Mouse (Mus musculus): Measurements from ENCODE around the gene Psmg4. TPM values are rescaled to one million over a fixed set of nuclear protein-coding genes. Genes with fewer than 3 reads are reported as not detected.
A peak's percentile ranks its signal among the peaks of the same experiment; 100 is the strongest.

Psmg4 gene
- total and polyA plus RNA-seq, 2 experiments from 2014 or later, result 87.7 to 99.5 TPM

DNA sequence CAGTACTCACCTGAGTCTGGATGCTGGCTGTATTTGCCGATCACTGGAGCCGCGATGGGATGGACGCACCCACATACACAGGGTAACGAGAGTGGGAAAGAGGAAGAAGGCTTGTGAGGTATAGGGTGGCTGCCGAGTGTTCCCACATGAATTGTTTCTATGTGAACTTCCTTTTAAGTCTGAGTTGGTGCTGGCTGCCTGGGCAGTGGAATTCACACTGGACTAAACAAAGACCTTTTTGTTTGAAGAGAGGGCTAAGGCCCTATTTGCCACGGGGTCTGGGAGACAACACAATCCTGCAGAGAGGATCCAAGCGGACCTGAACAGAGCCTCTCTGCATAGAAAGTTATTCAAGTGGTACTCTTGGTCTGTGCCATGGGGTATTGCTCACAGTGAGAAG lies 30.6 kb downstream of the Psmg4 start:
- Histone ChIP-seq H3K9me3 (ENCODE audit: low read length) (no peaks in the 10 kb centered on the region), H3K27me3 (ENCODE audit: insufficient read depth, low read length) (no peaks in the 10 kb centered on the region), H3K4me1 (ENCODE audit: insufficient read depth, low read length) (no peaks in the 10 kb centered on the region), H3K36me3 (ENCODE audit: insufficient read depth, low read length) (peaks cover 37% of the 10 kb centered on the region), H3K4me3 (ENCODE audit: low read depth, low read length) (no peak overlapping the region), H3K4me2 (ENCODE audit: low read depth, low read length, poor library complexity, severe bottlenecking) (no peak overlapping the region), H3K27ac (ENCODE audit: low read depth, low read length) (no peak overlapping the region), H3K9ac (replicated peaks; ENCODE audit: low read length, poor library complexity, severe bottlenecking) (no peak overlapping the region)
- no peak for TF ChIP-seq CTCF (IDR thresholded peaks at IDR 0.05)
- ATAC-seq (ENCODE audit: low FRiP score) (no peak), DNase-seq (ENCODE audit: low spot score) (peak; percentile 21)
- 40% methylated on average over 8 of the region's 8 CpGs for WGBS

DNA sequence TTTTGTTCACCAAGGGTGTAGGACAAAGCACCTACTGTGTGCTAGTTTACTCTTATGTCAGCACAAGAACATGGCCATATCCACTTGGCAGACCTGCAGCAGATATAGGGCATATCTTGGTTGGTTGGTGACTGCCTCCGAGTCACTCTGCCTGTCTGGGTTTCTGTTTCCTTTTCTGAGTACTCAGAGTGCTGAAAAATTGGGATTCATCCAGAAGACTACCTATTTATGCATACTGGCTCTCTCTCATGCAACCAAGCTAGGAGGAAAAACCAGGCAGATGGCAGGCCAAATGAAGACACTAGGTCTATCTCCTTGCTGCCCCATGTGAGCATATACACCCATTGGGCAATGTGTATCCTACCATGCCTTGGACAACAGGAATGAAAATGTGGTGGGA lies 32.9 kb downstream of the Psmg4 start:
- Histone ChIP-seq H3K4me1 (ENCODE audit: insufficient read depth, low read length) (no peaks in the 10 kb centered on the region), H3K4me2 (ENCODE audit: low read depth, low read length, poor library complexity, severe bottlenecking) (no peak overlapping the region), H3K4me3 (ENCODE audit: low read depth, low read length) (no peak overlapping the region), H3K27me3 (ENCODE audit: insufficient read depth, low read length) (no peaks in the 10 kb centered on the region), H3K9me3 (ENCODE audit: low read length) (no peaks in the 10 kb centered on the region), H3K9ac (replicated peaks; ENCODE audit: low read length, poor library complexity, severe bottlenecking) (no peak overlapping the region), H3K36me3 (ENCODE audit: insufficient read depth, low read length) (peaks cover 37% of the 10 kb centered on the region), H3K27ac (ENCODE audit: low read depth, low read length) (no peak overlapping the region)
- TF ChIP-seq CTCF (IDR thresholded peaks at IDR 0.05), result no peak
- ATAC-seq (ENCODE audit: low FRiP score) (no peak), DNase-seq (ENCODE audit: low spot score) (no peak)
- WGBS, result 95% methylated on average over 1 of the region's 1 CpGs

GRCm38 (mm10) chr13:34205216-34205615 lies 42.5 kb downstream of the Psmg4 start:
- Histone ChIP-seq H3K27ac (ENCODE audit: low read depth, low read length) (no peak overlapping the region), H3K27me3 (ENCODE audit: insufficient read depth, low read length) (no peaks in the 10 kb centered on the region), H3K4me1 (ENCODE audit: insufficient read depth, low read length) (no peaks in the 10 kb centered on the region), H3K4me3 (ENCODE audit: low read depth, low read length) (no peak overlapping the region), H3K9me3 (ENCODE audit: low read length) (no peaks in the 10 kb centered on the region), H3K9ac (replicated peaks; ENCODE audit: low read length, poor library complexity, severe bottlenecking) (no peak overlapping the region), H3K4me2 (ENCODE audit: low read depth, low read length, poor library complexity, severe bottlenecking) (no peak overlapping the region), H3K36me3 (ENCODE audit: insufficient read depth, low read length) (peaks cover 3% of the 10 kb centered on the region; the same call in 1 of the 2 replicates)
- 85% methylated on average over 3 of the region's 3 CpGs for WGBS
- DNase-seq (ENCODE audit: low spot score) (no peak), ATAC-seq (ENCODE audit: low FRiP score) (no peak)
- TF ChIP-seq CTCF (IDR thresholded peaks at IDR 0.05), result no peak

- Histone ChIP-seq H3K4me3 (ENCODE audit: low read depth, low read length) (no peak overlapping the region), H3K4me2 (ENCODE audit: low read depth, low read length, poor library complexity, severe bottlenecking) (no peak overlapping the region), H3K9me3 (ENCODE audit: low read length) (no peaks in the 10 kb centered on the region), H3K4me1 (ENCODE audit: insufficient read depth, low read length) (no peaks in the 10 kb centered on the region), H3K36me3 (ENCODE audit: insufficient read depth, low read length) (peaks cover 13% of the 10 kb centered on the region; the same call in 1 of the 2 replicates), H3K27ac (ENCODE audit: low read depth, low read length) (no peak overlapping the region), H3K27me3 (ENCODE audit: insufficient read depth, low read length) (no peaks in the 10 kb centered on the region), H3K9ac (replicated peaks; ENCODE audit: low read length, poor library complexity, severe bottlenecking) (no peak overlapping the region)
- no peak for DNase-seq (ENCODE audit: low spot score)
- 75% methylated on average over 6 of the region's 6 CpGs for WGBS
- TF ChIP-seq CTCF (IDR thresholded peaks at IDR 0.05), result no peak
- ATAC-seq (ENCODE audit: low FRiP score), result no peak
Observed at GRCm38 (mm10) chr13:34207714-34208470, 45.1 kb downstream of the Psmg4 start.

- no peak overlapping the region for H3K27ac ChIP-seq (ENCODE audit: low read depth, low read length)
- DNase-seq (ENCODE audit: low spot score), result no peak
- no peak overlapping the region for H3K9ac ChIP-seq (replicated peaks; ENCODE audit: low read length, poor library complexity, severe bottlenecking)
- no peak for ATAC-seq (ENCODE audit: low FRiP score)
- WGBS, result 62% methylated on average over 4 of the region's 4 CpGs
- H3K4me3 ChIP-seq (ENCODE audit: low read depth, low read length), result no peak overlapping the region
- no peaks in the 10 kb centered on the region for H3K27me3 ChIP-seq (ENCODE audit: insufficient read depth, low read length)
- no peaks in the 10 kb centered on the region for H3K9me3 ChIP-seq (ENCODE audit: low read length)
- peaks cover 10% of the 10 kb centered on the region; the same call in 1 of the 2 replicates for H3K36me3 ChIP-seq (ENCODE audit: insufficient read depth, low read length)
- H3K4me1 ChIP-seq (ENCODE audit: insufficient read depth, low read length), result no peaks in the 10 kb centered on the region
- H3K4me2 ChIP-seq (ENCODE audit: low read depth, low read length, poor library complexity, severe bottlenecking), result no peak overlapping the region
- no peak for TF ChIP-seq CTCF (IDR thresholded peaks at IDR 0.05)
Observed at GRCm38 (mm10) chr13:34211261-34211775, 48.6 kb downstream of the Psmg4 start.

- no peak for TF ChIP-seq CTCF (IDR thresholded peaks at IDR 0.05)
- no peak overlapping the region for H3K4me3 ChIP-seq (ENCODE audit: low read depth, low read length)
Observed at GRCm38 (mm10) chr13:34212735-34213212, 50.0 kb downstream of the Psmg4 start.

More at GRCm38 (mm10) chr13:34212735-34213212, 50.0 kb downstream of the Psmg4 start:
- ATAC-seq (ENCODE audit: low FRiP score), result no peak
- WGBS, result 76% methylated on average over 10 of the region's 10 CpGs
- no peak overlapping the region for H3K4me2 ChIP-seq (ENCODE audit: low read depth, low read length, poor library complexity, severe bottlenecking)
- no peak overlapping the region for H3K9ac ChIP-seq (replicated peaks; ENCODE audit: low read length, poor library complexity, severe bottlenecking)
- H3K4me1 ChIP-seq (ENCODE audit: insufficient read depth, low read length), result no peaks in the 10 kb centered on the region
- no peak overlapping the region for H3K27ac ChIP-seq (ENCODE audit: low read depth, low read length)
- H3K27me3 ChIP-seq (ENCODE audit: insufficient read depth, low read length), result no peaks in the 10 kb centered on the region
- peaks cover 10% of the 10 kb centered on the region; the same call in 1 of the 2 replicates for H3K36me3 ChIP-seq (ENCODE audit: insufficient read depth, low read length)
- no peaks in the 10 kb centered on the region for H3K9me3 ChIP-seq (ENCODE audit: low read length)
- DNase-seq (ENCODE audit: low spot score), result no peak
